Mouse (Mus musculus) stomach, embryonic 16.5 days (tissue): ENCODE data around the gene Gngt2. TPM values are rescaled to one million over a fixed set of nuclear protein-coding genes. Genes with fewer than 3 reads are reported as not detected.

Experiments
- ATAC-seq: fragments of 200-750 bp; cut with Nextera tagmentation; 2 replicates; pipeline ENCODE4 v1.8.0; 2017; ENCODE audit warnings: moderate number of reproducible peaks, moderate TSS enrichment; ENCODE audit not compliant: insufficient read depth, low FRiP score
- H3K27ac ChIP-seq: fragments of 300-500 bp; sonication (generic); 2 replicates; pipeline ENCODE4 v1.5.1; 2014; ENCODE audit warnings: low read length
- H3K27me3 ChIP-seq: fragments of 300-500 bp; sonication (generic); 2 replicates; pipeline ENCODE4 v1.6.1; 2014; ENCODE audit warnings: low read length, control low read depth, mixed read lengths; ENCODE audit not compliant: control insufficient read depth, insufficient read depth
- H3K36me3 ChIP-seq: fragments of 300-500 bp; sonication (generic); 2 replicates; pipeline ENCODE4 v1.6.1; 2014; ENCODE audit warnings: low read length; ENCODE audit not compliant: control insufficient read depth, insufficient read depth
- H3K4me1 ChIP-seq: fragments of 300-500 bp; sonication (generic); 2 replicates; pipeline ENCODE4 v1.6.1; 2014; ENCODE audit warnings: low read length, control low read depth, mixed read lengths; ENCODE audit not compliant: control insufficient read depth, insufficient read depth
- H3K4me2 ChIP-seq: fragments of 300-500 bp; sonication (generic); 2 replicates; pipeline ENCODE4 v1.6.1; 2014; ENCODE audit warnings: low read depth, low read length, mixed read lengths
- H3K4me3 ChIP-seq: fragments of 300-500 bp; sonication (generic); replicated peaks from 2 replicates; pipeline ENCODE4 v1.5.1; 2014; ENCODE audit warnings: mild to moderate bottlenecking, low read length
- H3K9ac ChIP-seq: fragments of 300-500 bp; sonication (generic); 2 replicates; pipeline ENCODE4 v1.6.1; 2014; ENCODE audit warnings: low read length
- H3K9me3 ChIP-seq: fragments of 300-500 bp; sonication (generic); replicated peaks from 2 replicates; pipeline ENCODE4 v1.6.1; 2016; ENCODE audit warnings: low read length, control low read depth; ENCODE audit not compliant: control insufficient read depth
- WGBS: fragments of 180-500 bp; shearing (Covaris S2); extraction: QIAGEN DNeasy Blood & Tissue Kit; methylation state at CpG from one replicate; pipeline ENCODE4 v1.1.7; 2014; 5-methylcytosine and 5-hydroxymethylcytosine counted together
- polyA plus RNA-seq: library from polyadenylated mRNA; unstranded; fragments of >200 nt; fragmentation: Nextera tagmentation; extraction: Ambion mirVana; gene quantifications from 2 replicates; pipeline ENCODE4 v1.2.1, GENCODE M21; 2015

Gene Gngt2
- polyA plus RNA-seq, 1 experiment from 2014 or later, result 18.2 TPM

DNA sequence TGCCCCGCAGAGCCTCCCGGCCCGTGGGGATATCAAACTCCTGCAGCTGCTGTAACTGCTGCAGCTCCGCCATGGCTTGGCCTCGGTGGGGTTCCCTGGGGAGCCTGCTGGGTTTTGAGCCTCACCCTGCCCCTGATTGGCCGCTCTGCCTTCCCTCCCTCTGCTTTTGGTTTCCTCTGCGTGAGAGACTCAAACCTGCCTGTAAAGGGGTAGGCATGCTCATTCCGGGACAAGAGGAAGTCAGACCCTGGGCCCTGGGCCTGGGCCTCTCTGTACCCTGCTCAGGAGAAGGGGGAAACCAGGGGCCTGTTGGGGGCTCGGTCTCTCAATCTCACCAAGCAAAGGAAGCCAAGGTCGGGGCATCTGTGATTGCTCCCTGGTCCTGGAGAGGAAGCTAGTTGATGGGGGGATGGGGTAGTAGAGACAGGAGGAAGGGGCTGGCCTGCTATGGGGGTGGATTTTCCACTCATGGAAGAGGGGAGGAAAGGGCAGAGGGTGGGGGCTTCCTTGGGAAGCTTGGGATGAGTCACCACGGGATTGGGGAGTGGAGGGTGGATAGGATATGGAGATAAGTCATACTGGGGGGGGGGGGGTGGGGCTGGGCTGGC lies 5.2 kb downstream of the Gngt2 start, which contains the start of gene Abi3:
Gene Abi3 (minus strand): TSS at position 403 of the 608 bp plus-strand sequence.
- peak within 1 kb of the TSS; percentile 68 for H3K27ac ChIP-seq
- 16% methylated on average over 11 of the region's 11 CpGs for WGBS

DNA sequence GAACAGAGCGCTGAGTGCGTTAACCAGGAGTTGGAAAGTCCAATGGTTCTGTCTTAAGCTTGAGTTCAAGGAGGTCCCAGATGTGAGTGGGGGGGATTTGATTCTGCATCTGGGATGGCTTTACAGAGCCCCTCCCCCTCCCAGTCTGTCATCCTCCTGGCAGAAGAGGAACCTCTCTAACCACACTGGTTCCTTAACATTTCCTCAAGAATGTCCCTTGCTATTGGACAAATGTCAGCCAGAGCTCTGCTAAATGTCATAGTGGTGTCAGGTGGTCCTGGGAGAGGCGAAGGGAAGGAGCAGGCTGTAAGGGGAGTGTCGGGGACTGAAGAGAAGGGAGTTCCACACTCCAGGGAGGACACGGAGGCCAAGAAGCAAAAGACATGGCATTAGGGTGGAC lies 5.9 kb downstream of the Gngt2 start:
- peak overlapping the region; percentile 17; the same call in 1 of the 2 replicates for H3K4me2 ChIP-seq
- no peak overlapping the region for H3K9ac ChIP-seq
- no peaks in the 10 kb centered on the region for H3K27me3 ChIP-seq
- no peak overlapping the region for H3K4me3 ChIP-seq
- no peaks in the 10 kb centered on the region for H3K9me3 ChIP-seq
- peaks cover 10% of the 10 kb centered on the region; the same call in 1 of the 2 replicates for H3K4me1 ChIP-seq
- no peak for ATAC-seq
- H3K36me3 ChIP-seq, result no peaks in the 10 kb centered on the region
- WGBS, result 57% methylated on average over 5 of the region's 5 CpGs
- peak overlapping the region; percentile 68 for H3K27ac ChIP-seq

More for the DNA sequence above, 5.2 kb downstream of the Gngt2 start, which contains the start of gene Abi3:
- Histone ChIP-seq H3K27me3 (no peaks in the 10 kb centered on the region), H3K4me2 (peak within 1 kb of the TSS; percentile 28), H3K4me1 (peaks cover 14% of the 10 kb centered on the region), H3K4me3 (peak within 1 kb of the TSS; percentile 34), H3K9ac (peak within 1 kb of the TSS; percentile 51), H3K36me3 (no peaks in the 10 kb centered on the region), H3K9me3 (no peaks in the 10 kb centered on the region)
- peak; percentile 65; the same call in 1 of the 2 replicates for ATAC-seq

DNA sequence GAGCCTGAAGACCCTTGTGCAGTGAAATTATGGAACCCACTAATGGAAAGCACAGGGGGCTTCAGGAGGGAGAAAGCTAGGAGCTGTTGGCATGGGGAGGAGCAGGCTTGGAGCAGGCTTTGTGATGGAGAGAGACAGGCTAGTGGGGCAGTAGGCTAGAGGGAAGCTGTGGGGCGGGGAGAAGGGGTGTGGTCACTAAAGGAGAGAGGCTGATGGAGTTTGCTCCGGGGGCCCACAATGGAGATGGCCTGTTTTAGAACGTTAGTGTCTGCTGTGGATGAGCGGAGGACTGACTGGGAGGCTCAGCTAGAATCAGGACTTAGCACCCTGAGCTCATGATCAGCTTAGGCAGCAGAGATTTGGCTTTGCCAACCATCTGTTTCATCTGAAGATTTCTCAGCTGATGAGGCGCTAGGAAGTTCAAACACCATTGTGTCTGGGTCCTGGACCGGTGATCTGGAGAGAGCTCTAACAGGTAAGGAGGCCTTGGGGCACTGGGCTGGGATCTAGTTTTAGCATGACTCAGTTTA lies 6.5 kb downstream of the Gngt2 start:
- ATAC-seq, result no peak
- Histone ChIP-seq H3K4me3 (no peak overlapping the region; the same call in 1 of the 2 replicates), H3K4me1 (peaks cover 10% of the 10 kb centered on the region; the same call in 1 of the 2 replicates), H3K9ac (no peak overlapping the region), H3K4me2 (peak overlapping the region; percentile 17; the same call in 1 of the 2 replicates), H3K9me3 (no peaks in the 10 kb centered on the region), H3K36me3 (no peaks in the 10 kb centered on the region), H3K27me3 (no peaks in the 10 kb centered on the region), H3K27ac (0 out of 2 replicates have a peak overlapping the region, but pooled peaks have one; percentile 68)
- WGBS, result 52% methylated on average over 6 of the region's 6 CpGs

DNA sequence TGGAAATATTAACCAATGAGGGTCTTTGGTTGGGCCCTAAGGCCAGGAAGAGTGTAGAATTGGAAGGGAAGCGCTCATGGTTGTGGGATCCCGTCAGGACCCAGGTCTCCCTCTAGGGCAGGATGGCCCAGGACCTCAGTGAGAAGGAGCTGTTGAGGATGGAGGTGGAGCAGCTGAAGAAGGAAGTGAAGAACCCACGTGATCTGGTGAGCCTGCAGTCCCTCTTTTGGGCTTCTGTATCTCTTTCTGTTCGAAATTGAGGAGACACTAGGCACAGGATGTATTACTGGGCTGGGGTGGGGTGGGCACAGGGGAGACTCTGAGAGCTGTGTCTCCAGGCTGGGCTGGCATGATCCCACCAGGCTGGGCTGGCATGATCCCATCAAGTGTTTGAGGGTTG lies 7.9 kb downstream of the Gngt2 start:
- 62% methylated on average over 4 of the region's 4 CpGs for WGBS
- Histone ChIP-seq H3K27me3 (no peaks in the 10 kb centered on the region), H3K9ac (no peak overlapping the region), H3K4me1 (peaks cover 10% of the 10 kb centered on the region; the same call in 1 of the 2 replicates), H3K36me3 (no peaks in the 10 kb centered on the region), H3K27ac (no peak overlapping the region), H3K9me3 (no peaks in the 10 kb centered on the region), H3K4me3 (no peak overlapping the region), H3K4me2 (no peak overlapping the region)
- no peak for ATAC-seq

DNA sequence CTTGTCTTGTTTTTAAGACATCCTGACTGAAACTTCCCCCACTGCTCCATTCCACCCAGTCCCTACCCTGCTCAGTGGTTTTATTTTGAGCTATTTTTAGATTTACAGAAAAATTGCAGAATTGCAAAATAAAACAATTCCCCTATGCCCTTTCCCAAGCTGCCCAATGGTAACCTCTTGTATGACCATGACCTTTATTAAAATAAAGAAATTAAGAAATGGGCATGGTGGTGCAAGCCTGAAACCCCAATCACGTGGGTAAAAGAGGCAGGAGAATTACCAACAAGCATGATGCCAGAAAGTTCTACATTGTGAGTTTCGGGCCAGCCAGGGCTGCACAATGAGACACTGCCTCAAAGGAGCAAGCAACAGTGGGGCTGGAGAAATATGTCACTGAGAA lies 13.9 kb downstream of the Gngt2 start:
- no peak overlapping the region for H3K9ac ChIP-seq
- no peak for ATAC-seq
- H3K36me3 ChIP-seq, result no peaks in the 10 kb centered on the region
- H3K9me3 ChIP-seq, result no peaks in the 10 kb centered on the region
- no peaks in the 10 kb centered on the region for H3K27me3 ChIP-seq
- no peak overlapping the region for H3K4me2 ChIP-seq
- H3K4me1 ChIP-seq, result no peaks in the 10 kb centered on the region
- H3K27ac ChIP-seq, result no peak overlapping the region
- WGBS, result 68% methylated on average over 2 of the region's 2 CpGs
- no peak overlapping the region for H3K4me3 ChIP-seq

DNA sequence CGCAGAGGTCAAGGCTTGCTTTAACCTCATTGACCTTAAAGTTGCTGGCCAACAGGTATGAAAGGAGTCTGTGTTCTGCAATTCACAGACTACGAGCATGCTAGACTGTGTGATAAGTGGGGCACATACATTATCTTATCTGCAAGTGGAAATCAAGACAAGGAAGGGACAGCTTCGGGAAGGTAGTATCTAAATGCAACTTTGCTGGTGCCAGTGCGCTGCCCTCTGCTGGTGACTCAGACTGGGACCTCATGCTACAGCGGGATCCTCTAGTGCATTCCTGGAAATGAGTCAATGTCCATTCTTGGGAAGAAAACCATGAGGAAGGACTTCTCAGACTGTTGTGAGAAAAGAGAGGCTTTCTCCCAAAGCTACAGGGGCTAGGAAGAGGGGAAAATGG lies 16.7 kb downstream of the Gngt2 start:
- Histone ChIP-seq H3K9me3 (no peaks in the 10 kb centered on the region), H3K36me3 (no peaks in the 10 kb centered on the region), H3K4me1 (no peaks in the 10 kb centered on the region), H3K4me2 (no peak overlapping the region), H3K9ac (no peak overlapping the region), H3K27ac (no peak overlapping the region), H3K27me3 (no peaks in the 10 kb centered on the region), H3K4me3 (no peak overlapping the region)
- no peak for ATAC-seq
- WGBS, result 55% methylated on average over 5 of the region's 5 CpGs

DNA sequence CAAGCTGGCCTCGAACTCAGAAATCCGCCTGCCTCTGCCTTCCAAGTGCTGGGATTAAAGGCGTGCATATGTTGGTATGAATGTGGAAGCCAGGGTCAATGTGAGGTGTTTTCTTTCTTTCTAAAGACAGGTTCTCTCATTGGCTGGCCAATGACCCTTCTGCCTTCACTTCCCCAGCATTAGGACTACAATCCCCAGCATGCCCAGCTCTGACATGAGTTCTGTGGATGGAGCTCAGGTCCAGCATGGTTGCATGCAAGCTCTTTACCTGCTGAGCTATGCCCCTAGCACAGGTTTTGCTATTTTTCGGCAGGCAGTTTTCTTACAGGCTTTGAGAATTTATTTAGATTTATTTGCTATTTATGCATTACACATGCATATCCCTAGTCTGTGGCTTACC lies 20.3 kb downstream of the Gngt2 start:
- Histone ChIP-seq H3K27me3 (no peaks in the 10 kb centered on the region), H3K9me3 (no peaks in the 10 kb centered on the region), H3K9ac (no peak overlapping the region), H3K4me2 (no peak overlapping the region), H3K4me1 (peaks cover 6% of the 10 kb centered on the region; the same call in 1 of the 2 replicates), H3K4me3 (no peak overlapping the region), H3K27ac (no peak overlapping the region), H3K36me3 (no peaks in the 10 kb centered on the region)
- no peak for ATAC-seq
- WGBS, result 84% methylated on average over 4 of the region's 4 CpGs

DNA sequence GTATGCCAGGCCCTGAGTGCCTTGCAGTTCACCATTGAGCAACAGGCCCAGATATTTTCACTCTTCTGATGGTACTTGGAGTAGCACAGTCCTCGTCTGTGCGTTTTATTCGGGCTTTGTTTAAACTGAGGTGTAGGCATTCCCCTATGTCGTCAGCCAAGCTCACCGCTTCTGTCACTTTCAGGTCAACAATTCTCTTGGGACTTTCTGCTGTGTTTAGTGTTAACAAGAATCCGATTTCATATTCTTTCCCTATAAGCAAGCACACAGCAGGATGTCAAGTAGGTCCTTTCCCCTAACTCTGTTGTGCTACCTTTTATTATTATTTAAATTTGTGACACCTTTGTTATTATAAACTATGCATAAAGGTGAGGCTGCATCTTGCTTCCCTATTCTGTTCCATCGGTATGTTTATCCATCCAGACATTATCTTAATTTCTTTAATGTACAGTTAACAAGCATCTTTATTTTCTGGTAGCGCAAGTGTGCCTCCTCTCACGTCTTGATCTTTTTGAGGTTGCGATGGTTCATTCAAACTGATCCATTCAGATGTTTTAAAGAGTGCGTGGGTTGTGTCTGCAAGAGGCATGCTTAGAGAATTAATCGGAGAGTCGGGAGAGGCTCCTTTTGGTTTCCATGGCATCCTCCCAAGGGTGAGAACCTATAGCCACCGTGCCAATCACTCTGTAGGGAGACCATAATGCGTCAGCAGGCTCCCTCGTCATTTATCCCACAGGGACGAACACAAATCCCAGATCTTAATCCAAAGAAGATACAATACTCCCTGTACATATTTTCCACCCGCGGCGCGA lies 20.9 kb downstream of the Gngt2 start:
- Histone ChIP-seq H3K27ac (peak overlapping the region; percentile 71), H3K4me1 (peaks cover 6% of the 10 kb centered on the region; the same call in 1 of the 2 replicates), H3K27me3 (no peaks in the 10 kb centered on the region), H3K9ac (peak overlapping the region; percentile 79), H3K9me3 (no peaks in the 10 kb centered on the region), H3K36me3 (no peaks in the 10 kb centered on the region), H3K4me3 (peak overlapping the region; percentile 79), H3K4me2 (peak overlapping the region; percentile 71)
- WGBS, result 19% methylated on average over 21 of the region's 21 CpGs
- no peak for ATAC-seq
